Mouse (Mus musculus) intestine, postnatal 0 days (tissue): ENCODE data around the gene Zfp385b. TPM values are rescaled to one million over a fixed set of nuclear protein-coding genes. Genes with fewer than 3 reads are reported as not detected.

Source experiments
- ATAC-seq: fragments of 200-750 bp; cut with Nextera tagmentation; 2 replicates; pipeline ENCODE4 v1.8.0; 2017; ENCODE audit warnings: mild to moderate bottlenecking, moderate TSS enrichment, moderate library complexity
- H3K27ac ChIP-seq: fragments of 300-500 bp; sonication (generic); 2 replicates; pipeline ENCODE4 v1.5.1; 2014; ENCODE audit warnings: mild to moderate bottlenecking, low read depth, low read length, moderate library complexity
- H3K27me3 ChIP-seq: fragments of 300-500 bp; sonication (generic); replicated peaks from 2 replicates; pipeline ENCODE4 v1.6.1; 2014; ENCODE audit warnings: low read length, mixed read lengths; ENCODE audit not compliant: control insufficient read depth, insufficient read depth
- H3K36me3 ChIP-seq: fragments of 300-500 bp; sonication (generic); 2 replicates; pipeline ENCODE4 v1.6.1; 2014; ENCODE audit warnings: mild to moderate bottlenecking, moderate library complexity; ENCODE audit not compliant: control insufficient read depth, insufficient read depth
- H3K4me1 ChIP-seq: fragments of 300-500 bp; sonication (generic); replicated peaks from 2 replicates; pipeline ENCODE4 v1.6.1; 2014; ENCODE audit warnings: antibody characterized with exemption, low read length, mixed read lengths; ENCODE audit not compliant: control insufficient read depth, insufficient read depth
- H3K4me2 ChIP-seq: fragments of 300-500 bp; sonication (generic); replicated peaks from 2 replicates; pipeline ENCODE4 v1.6.1; 2014; ENCODE audit warnings: low read depth, mild to moderate bottlenecking, moderate library complexity
- H3K4me3 ChIP-seq: fragments of 300-500 bp; sonication (generic); 2 replicates; pipeline ENCODE4 v1.5.1; 2014; ENCODE audit warnings: low read depth, low read length
- H3K9ac ChIP-seq: fragments of 300-500 bp; sonication (generic); 2 replicates; pipeline ENCODE4 v1.6.1; 2014; ENCODE audit warnings: mild to moderate bottlenecking, low read depth, low read length
- H3K9me3 ChIP-seq: fragments of 300-500 bp; sonication (generic); 2 replicates; pipeline ENCODE4 v1.6.1; 2016; ENCODE audit warnings: mixed run types; ENCODE audit not compliant: control insufficient read depth
- CTCF ChIP-seq: sonication (generic); IDR thresholded peaks from 2 replicates; pipeline ENCODE4 v1.5.1; 2016; ENCODE audit warnings: low read depth, mild to moderate bottlenecking, control low read depth, antibody characterized with exemption, moderate library complexity
- WGBS: fragments of 180-500 bp; shearing (Covaris S2); extraction: QIAGEN DNeasy Blood & Tissue Kit; methylation state at CpG from one replicate; pipeline ENCODE4 v1.1.7; 2014; 5-methylcytosine and 5-hydroxymethylcytosine counted together
- polyA plus RNA-seq: library from polyadenylated mRNA; unstranded; fragments of >200 nt; fragmentation: Nextera tagmentation; extraction: Ambion mirVana; gene quantifications from 2 replicates; pipeline ENCODE4 v1.2.1, GENCODE M21; 2015

Zfp385b gene
- polyA plus RNA-seq, 1 experiment from 2014 or later: 14.3 TPM

DNA sequence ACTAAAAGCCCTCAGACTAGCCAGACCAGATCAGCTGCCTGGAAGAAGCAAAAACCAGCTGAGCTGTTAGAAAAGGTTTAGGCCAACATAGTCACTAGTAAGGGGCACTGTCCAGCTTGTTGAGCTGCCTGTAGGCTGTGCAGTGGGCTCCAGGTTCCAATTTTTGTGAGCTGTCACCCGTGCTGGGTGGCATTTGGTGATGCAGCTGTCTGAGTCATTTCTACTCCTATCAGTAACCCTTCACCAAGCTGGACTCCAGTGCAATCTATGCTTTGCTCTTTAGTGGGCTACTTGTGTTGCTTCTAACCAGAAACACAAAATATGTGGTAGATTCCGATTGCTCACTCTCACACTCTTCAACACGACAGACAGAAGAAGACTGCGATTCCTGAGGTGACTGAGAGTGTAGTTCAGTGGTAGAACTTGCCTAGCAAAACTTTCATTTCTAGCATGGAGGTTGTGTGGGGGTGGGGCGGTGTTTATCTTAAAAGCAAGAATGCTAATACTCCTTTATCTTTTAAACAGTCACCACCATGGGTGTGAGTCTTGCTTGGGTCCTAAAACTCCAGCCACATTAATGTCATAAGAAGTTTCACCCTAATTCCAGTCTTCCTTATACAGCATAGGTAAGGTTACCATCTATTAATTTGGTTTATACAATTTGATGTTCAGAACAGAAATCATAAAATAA, 147.1 kb downstream of the Zfp385b start:
- H3K27ac ChIP-seq: no peak overlapping the region
- no peak for ATAC-seq
- no peaks in the 10 kb centered on the region for H3K36me3 ChIP-seq
- no peak overlapping the region for H3K4me2 ChIP-seq
- TF ChIP-seq CTCF: no peak
- WGBS: 84% methylated on average over 5 of the region's 5 CpGs
- no peak overlapping the region for H3K4me3 ChIP-seq
- no peaks in the 10 kb centered on the region for H3K27me3 ChIP-seq
- H3K4me1 ChIP-seq: no peaks in the 10 kb centered on the region
- no peak overlapping the region for H3K9ac ChIP-seq
- no peaks in the 10 kb centered on the region for H3K9me3 ChIP-seq

DNA sequence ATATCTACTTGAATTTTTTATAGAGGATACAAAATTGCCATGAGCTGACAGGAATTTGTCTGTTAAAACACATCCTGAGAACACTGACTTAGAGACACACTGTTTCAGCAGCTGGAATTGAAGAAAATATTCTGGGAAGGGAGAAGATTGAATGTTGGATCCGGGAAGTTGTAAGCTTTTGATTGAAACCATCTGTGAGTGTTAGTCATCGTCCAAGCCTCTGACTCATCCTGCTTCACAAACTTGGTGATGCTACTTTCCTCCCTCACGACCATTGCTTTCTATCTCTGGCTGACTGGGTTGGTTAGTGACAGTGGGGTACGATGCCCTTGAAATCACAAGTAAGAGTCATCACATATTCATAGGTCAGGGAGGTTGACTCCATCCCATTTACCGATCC, 157.3 kb downstream of the Zfp385b start:
- Histone ChIP-seq H3K27ac (no peak overlapping the region), H3K4me3 (no peak overlapping the region), H3K36me3 (no peaks in the 10 kb centered on the region), H3K4me2 (no peak overlapping the region), H3K4me1 (no peaks in the 10 kb centered on the region), H3K9me3 (no peaks in the 10 kb centered on the region), H3K9ac (no peak overlapping the region), H3K27me3 (no peaks in the 10 kb centered on the region)
- ATAC-seq: no peak
- WGBS: 69% methylated on average over 5 of the region's 5 CpGs
- no peak for TF ChIP-seq CTCF

DNA sequence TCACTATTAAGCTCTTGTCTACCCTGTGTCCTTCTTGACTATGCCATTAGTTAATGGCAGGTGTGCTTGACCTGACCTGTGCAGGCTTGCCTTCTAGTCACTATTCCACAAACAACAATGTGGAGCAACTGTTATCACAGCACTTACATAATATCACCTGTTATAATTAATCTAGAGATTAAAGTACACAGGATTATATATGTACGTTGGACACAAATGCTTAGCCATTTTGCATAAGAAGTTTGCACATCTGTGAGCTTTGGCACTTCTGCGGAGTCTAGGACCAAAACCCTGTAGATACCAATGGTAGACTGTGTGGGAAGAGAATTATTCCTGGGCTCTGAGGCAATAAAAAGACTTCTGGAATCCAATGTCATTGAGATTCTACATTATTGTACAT, 165.8 kb downstream of the Zfp385b start:
- H3K27ac ChIP-seq: no peak overlapping the region
- no peaks in the 10 kb centered on the region for H3K4me1 ChIP-seq
- H3K9me3 ChIP-seq: no peaks in the 10 kb centered on the region
- no peak overlapping the region for H3K9ac ChIP-seq
- 85% methylated on average over 2 of the region's 2 CpGs for WGBS
- no peak for TF ChIP-seq CTCF
- no peaks in the 10 kb centered on the region for H3K27me3 ChIP-seq
- ATAC-seq: no peak
- H3K4me3 ChIP-seq: no peak overlapping the region
- H3K36me3 ChIP-seq: no peaks in the 10 kb centered on the region
- H3K4me2 ChIP-seq: no peak overlapping the region

DNA sequence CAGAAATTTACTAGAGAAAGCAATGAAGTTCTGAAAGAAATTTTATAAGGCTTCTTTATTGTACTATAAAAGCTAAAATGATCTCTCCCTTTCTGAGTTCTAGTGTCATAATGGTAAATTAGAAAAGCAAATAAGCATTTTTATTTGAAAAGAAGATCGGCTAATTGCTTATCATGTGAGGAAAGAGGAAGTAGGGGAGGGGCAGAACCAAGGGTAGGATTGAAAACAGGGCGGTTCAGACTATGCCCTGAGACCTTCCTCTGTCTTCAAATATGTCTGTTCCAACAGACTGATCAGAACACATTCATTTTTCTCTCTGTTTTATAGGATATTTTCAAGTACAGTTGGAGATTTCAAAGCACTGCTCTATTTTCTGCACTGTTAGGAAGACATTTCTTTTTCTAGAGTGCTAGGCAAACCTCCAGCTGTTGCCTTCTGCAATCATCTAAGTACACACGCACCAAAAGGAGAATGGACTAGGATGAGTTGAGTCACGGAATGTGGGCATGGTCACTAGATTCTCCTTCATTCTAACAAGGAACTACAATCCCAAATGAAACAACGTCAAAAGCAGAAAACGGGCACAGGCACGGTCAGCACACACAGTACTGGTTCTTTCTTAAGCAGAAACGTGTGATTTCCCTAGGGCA, 177.8 kb downstream of the Zfp385b start:
- WGBS: 81% methylated on average over 8 of the region's 8 CpGs
- Histone ChIP-seq H3K27ac (no peak overlapping the region), H3K36me3 (no peaks in the 10 kb centered on the region), H3K27me3 (no peaks in the 10 kb centered on the region), H3K9ac (no peak overlapping the region), H3K4me3 (no peak overlapping the region), H3K9me3 (no peaks in the 10 kb centered on the region), H3K4me2 (no peak overlapping the region), H3K4me1 (no peaks in the 10 kb centered on the region)
- ATAC-seq: no peak
- no peak for TF ChIP-seq CTCF

DNA sequence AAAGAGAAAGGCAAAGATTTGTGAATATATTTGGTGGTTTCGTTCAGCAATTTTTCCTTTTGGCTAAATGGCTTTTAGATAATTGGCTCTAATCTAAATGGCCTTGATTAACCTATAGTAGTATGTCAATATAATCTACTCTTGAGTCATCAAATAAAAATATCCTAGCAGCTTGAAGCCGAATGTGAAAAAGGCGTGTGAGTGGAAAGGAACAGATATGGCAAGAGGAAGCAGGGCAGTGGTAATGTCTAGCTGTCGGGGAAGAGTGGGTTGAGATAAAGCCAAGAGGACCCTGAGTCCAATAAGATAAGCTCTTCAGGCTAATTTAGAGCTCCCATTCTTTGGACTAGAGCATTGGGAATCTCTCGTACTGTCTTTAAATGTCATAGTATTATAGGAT, 179.4 kb downstream of the Zfp385b start:
- H3K4me1 ChIP-seq: no peaks in the 10 kb centered on the region
- H3K9ac ChIP-seq: no peak overlapping the region
- no peak overlapping the region for H3K4me2 ChIP-seq
- no peak for ATAC-seq
- no peak overlapping the region for H3K27ac ChIP-seq
- no peak overlapping the region for H3K4me3 ChIP-seq
- H3K9me3 ChIP-seq: no peaks in the 10 kb centered on the region
- H3K27me3 ChIP-seq: no peaks in the 10 kb centered on the region
- H3K36me3 ChIP-seq: no peaks in the 10 kb centered on the region
- WGBS: 42% methylated on average over 5 of the region's 5 CpGs
- TF ChIP-seq CTCF: no peak

DNA sequence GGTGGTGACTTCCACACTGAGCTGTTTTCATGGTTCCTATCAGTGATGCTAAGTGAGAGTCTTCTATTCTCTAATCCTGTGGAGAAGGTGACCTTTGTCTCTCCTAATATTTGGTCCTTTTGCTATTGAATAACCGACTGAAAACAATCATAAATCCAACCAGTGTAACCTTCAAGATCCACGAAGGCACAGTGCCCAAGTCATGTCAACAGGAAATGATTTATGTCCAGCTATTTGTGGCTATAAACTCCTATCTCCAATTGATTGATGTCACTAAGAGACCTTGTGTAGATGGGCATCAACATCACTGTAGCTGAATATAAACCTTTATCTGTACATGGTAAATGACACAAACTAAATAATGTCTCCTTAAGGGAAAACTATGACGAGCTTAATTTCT, 187.8 kb downstream of the Zfp385b start:
- H3K4me2 ChIP-seq: no peak overlapping the region
- no peaks in the 10 kb centered on the region for H3K4me1 ChIP-seq
- H3K36me3 ChIP-seq: no peaks in the 10 kb centered on the region
- H3K9me3 ChIP-seq: no peaks in the 10 kb centered on the region
- ATAC-seq: no peak
- no peak for TF ChIP-seq CTCF
- H3K27ac ChIP-seq: no peak overlapping the region
- WGBS: 17% methylated on average over 3 of the region's 3 CpGs
- H3K9ac ChIP-seq: no peak overlapping the region
- H3K27me3 ChIP-seq: no peaks in the 10 kb centered on the region
- H3K4me3 ChIP-seq: no peak overlapping the region
